ENCODE assay signal across 18 mouse cellular contexts in genomic region chr1:82577339-82577738, GRCm38 (mm10). TPM values are rescaled to one million over a fixed set of nuclear protein-coding genes. Genes with fewer than 3 reads are reported as not detected.
DNase-seq lines count a peak whose midpoint lies in the region; ATAC-seq and TF ChIP-seq lines count a peak whose summit lies in the region.
"Had no signal": no experiment of that assay in that cellular context is flagged by ENCODE, and none has a peak within 500 bp of the region (broad histone marks: within the 10 kb centered on the region; RNA-seq: fewer than 3 reads in every experiment).

No protein-coding gene starts in this region.

- no peak overlapping the region for H3K4me2 ChIP-seq in lung, embryonic 14.5 days
- H3K4me2 ChIP-seq in lung, embryonic 16.5 days (ENCODE audit: low read depth, low read length): 0 out of 2 replicates have a peak overlapping the region, but pooled peaks have one; percentile 11
- H3K4me2 ChIP-seq: embryonic facial prominence, embryonic 13.5 days; embryonic facial prominence, embryonic 15.5 days; forebrain, embryonic 12.5 days had no signal

- WGBS in lung, embryonic 14.5 days: 71% methylated on average over 10 of the region's 10 CpGs
- WGBS in lung, embryonic 16.5 days: 61% methylated on average over 10 of the region's 10 CpGs

- peak overlapping the region; percentile 46; the same call in 1 of the 2 replicates for H3K27ac ChIP-seq in lung, embryonic 14.5 days (ENCODE audit: low read depth)
- peak overlapping the region; percentile 55 for H3K27ac ChIP-seq in lung, embryonic 16.5 days (ENCODE audit: low read length)
- H3K27ac ChIP-seq: embryonic facial prominence, embryonic 13.5 days; embryonic facial prominence, embryonic 15.5 days; forebrain, embryonic 10.5 days; forebrain, embryonic 12.5 days had no signal

- no peak overlapping the region for H3K9ac ChIP-seq in lung, embryonic 14.5 days
- H3K9ac ChIP-seq in lung, embryonic 16.5 days (ENCODE audit: low read length): no peak overlapping the region
- H3K9ac ChIP-seq: embryonic facial prominence, embryonic 13.5 days; embryonic facial prominence, embryonic 15.5 days; forebrain, embryonic 12.5 days had no signal

- no peak for TF ChIP-seq CTCF in lung, embryonic 14.5 days (IDR thresholded peaks at IDR 0.05; ENCODE audit: low read depth)

- no peak for DNase-seq in lung, embryonic 14.5 days
- no peak for DNase-seq in lung, postnatal 25 days (ENCODE audit: low spot score)
- DNase-seq in lung, postnatal 10 days: no peak
- DNase-seq: adrenal gland, adult 2 months; cerebellum, adult 11 months; cerebellum, adult 18-20 months; cerebellum, adult 8-10 months; cerebellum, adult 9-11 months; cerebellum, postnatal 36 days; embryo, embryonic 11 days had no signal

- no peaks in the 10 kb centered on the region for H3K27me3 ChIP-seq in lung, embryonic 14.5 days (ENCODE audit: insufficient read depth, low read length)
- H3K27me3 ChIP-seq in lung, embryonic 16.5 days (ENCODE audit: control insufficient read depth, insufficient read depth, low read depth, low read length): no peaks in the 10 kb centered on the region
- H3K27me3 ChIP-seq: embryonic facial prominence, embryonic 13.5 days; embryonic facial prominence, embryonic 15.5 days; forebrain, embryonic 12.5 days had no signal

- H3K4me1 ChIP-seq in lung, embryonic 14.5 days (ENCODE audit: insufficient read depth): peaks cover 2% of the 10 kb centered on the region; the same call in 1 of the 2 replicates
- peaks cover 6% of the 10 kb centered on the region; the same call in 1 of the 2 replicates for H3K4me1 ChIP-seq in lung, embryonic 16.5 days (replicated peaks; ENCODE audit: control insufficient read depth, insufficient read depth, low read length)
- H3K4me1 ChIP-seq: embryonic facial prominence, embryonic 13.5 days; embryonic facial prominence, embryonic 15.5 days; forebrain, embryonic 10.5 days; forebrain, embryonic 12.5 days had no signal

- ATAC-seq in lung, embryonic 14.5 days (ENCODE audit: insufficient read depth): peak; percentile 52; the same call in 1 of the 2 replicates
- ATAC-seq in lung, embryonic 16.5 days (ENCODE audit: low read depth): peak; percentile 36
- ATAC-seq: forebrain, embryonic 14.5 days; forebrain, embryonic 16.5 days had no signal

- no peaks in the 10 kb centered on the region for H3K9me3 ChIP-seq in lung, embryonic 14.5 days (ENCODE audit: low read depth, low read length)
- no peaks in the 10 kb centered on the region for H3K9me3 ChIP-seq in lung, embryonic 16.5 days (ENCODE audit: control insufficient read depth, low read length)
- H3K9me3 ChIP-seq: embryonic facial prominence, embryonic 13.5 days; embryonic facial prominence, embryonic 15.5 days; forebrain, embryonic 10.5 days; forebrain, embryonic 12.5 days had no signal

- no peaks in the 10 kb centered on the region for H3K36me3 ChIP-seq in lung, embryonic 14.5 days (ENCODE audit: insufficient read depth)
- H3K36me3 ChIP-seq in lung, embryonic 16.5 days (ENCODE audit: control insufficient read depth, insufficient read depth, low read length): no peaks in the 10 kb centered on the region
- H3K36me3 ChIP-seq: embryonic facial prominence, embryonic 13.5 days; embryonic facial prominence, embryonic 15.5 days; forebrain, embryonic 10.5 days; forebrain, embryonic 12.5 days had no signal

- no peak overlapping the region for H3K4me3 ChIP-seq in lung, embryonic 14.5 days (ENCODE audit: low read depth, low read length)
- no peak overlapping the region for H3K4me3 ChIP-seq in lung, embryonic 16.5 days (ENCODE audit: low read length)
- H3K4me3 ChIP-seq: embryonic facial prominence, embryonic 13.5 days; embryonic facial prominence, embryonic 15.5 days; erythroblast, embryonic 14.5 days; forebrain, embryonic 10.5 days; forebrain, embryonic 12.5 days had no signal

RNA-seq across cellular contexts. Expression of gene Col4a4, which starts 9.3 kb away (rescaled TPM):
- 8.0 and 8.4 TPM in 2 replicates for polyA plus RNA-seq in lung, embryonic 14.5 days (2014; fragmentation: Nextera tagmentation; extraction: Ambion mirVana)
- 11.9 and 13.1 TPM in 2 replicates for polyA plus RNA-seq in lung, embryonic 16.5 days (2015; fragmentation: Nextera tagmentation; extraction: Ambion mirVana)
- polyA plus RNA-seq: erythroblast, embryonic 14.5 days had no signal

RNA-seq across cellular contexts. Expression of gene Col4a3, which starts 9.4 kb away (rescaled TPM):
- polyA plus RNA-seq in lung, embryonic 14.5 days (2014; fragmentation: Nextera tagmentation; extraction: Ambion mirVana): 3.8 and 4.5 TPM in 2 replicates
- polyA plus RNA-seq in lung, embryonic 16.5 days (2015; fragmentation: Nextera tagmentation; extraction: Ambion mirVana): 7.0 and 7.1 TPM in 2 replicates
